Mouse (Mus musculus) megakaryocyte progenitor cell, adult 5-6 weeks (primary cell): ENCODE measurements around the gene Cd93. TPM values are rescaled to one million over a fixed set of nuclear protein-coding genes. Genes with fewer than 3 reads are reported as not detected.

ENCODE experiments used
- ATAC-seq: replicated peaks from 2 replicates; pipeline ENCODE4 v1.8.0; 2016; ENCODE audit warnings: mild to moderate bottlenecking, moderate TSS enrichment, inconsistent platforms; ENCODE audit not compliant: poor library complexity
- total RNA-seq, 2 experiments: library from RNA; stranded (forward) in 1 of 2; stranded (reverse) in 1 of 2; fragments of 157-497, 149-512 nt in 1 of 2; fragments of 200-1000 nt in 1 of 2; gene quantifications; 2 replicates each; pipeline versions ENCODE4 v1.2.3 to v1.2.4; 2015 to 2017

Gene Cd93
- total RNA-seq, 2 experiments from 2014 or later: 102 to 132 TPM

DNA sequence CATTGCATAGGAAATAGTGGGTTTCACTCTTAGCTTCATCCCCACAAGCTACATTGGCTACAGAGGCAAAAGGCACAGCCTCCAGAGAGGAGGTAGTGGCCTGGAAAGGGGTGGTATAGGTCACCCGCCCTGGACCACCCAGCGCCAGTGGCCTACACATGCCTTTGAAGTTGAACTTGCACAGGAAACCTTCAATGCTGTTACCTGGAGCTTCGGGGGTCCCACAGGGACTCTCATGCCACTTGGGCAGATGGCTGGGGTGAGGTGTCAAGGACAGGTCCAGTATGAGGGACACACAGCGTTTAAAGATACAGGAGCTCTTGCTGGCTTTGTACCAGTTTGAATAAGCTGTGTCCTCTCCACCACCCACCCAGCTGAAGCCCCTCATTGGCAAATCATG lies 653 bp downstream of the Cd93 start:
- no peak for ATAC-seq

DNA sequence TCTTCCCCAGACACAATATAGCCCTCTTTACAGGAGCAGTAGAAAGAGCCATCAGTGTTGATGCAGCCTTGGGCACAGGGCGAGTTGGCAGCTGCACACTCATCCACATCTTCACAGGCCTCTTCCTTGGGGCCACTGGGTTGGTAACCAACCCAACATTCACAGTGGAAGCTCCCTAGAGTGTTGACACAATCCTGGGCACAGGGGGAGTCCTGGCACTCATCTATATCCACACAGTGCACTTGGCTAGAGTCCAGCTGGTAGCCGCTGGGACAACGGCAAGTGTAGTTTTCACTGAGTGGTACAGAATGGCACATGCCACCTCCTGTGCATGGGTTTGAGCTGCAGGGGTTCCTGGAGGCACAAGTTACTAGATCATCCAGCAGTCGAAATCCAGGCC lies 1.2 kb downstream of the Cd93 start:
- peak; percentile 1; the same call in 1 of the 2 replicates for ATAC-seq

DNA sequence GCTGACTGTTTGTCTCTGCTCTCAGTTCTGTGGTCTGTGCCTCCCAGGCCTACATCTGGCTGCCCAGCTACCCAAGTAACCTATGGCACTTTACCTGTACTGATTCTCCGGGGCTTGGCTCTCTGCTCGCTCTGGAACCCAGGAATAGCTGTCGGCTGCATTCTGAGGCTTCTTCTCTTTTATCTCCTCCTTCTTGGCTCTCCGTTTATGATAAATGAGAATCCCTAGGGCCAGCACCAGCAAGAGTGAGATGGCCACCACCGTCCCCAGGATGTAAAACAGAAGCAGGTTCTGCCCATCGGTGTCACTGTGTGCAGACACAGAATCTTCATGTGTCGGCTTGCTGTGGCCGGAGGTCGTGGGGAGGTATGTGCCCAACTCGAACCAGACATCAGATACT lies 1.9 kb downstream of the Cd93 start:
- ATAC-seq: no peak

DNA sequence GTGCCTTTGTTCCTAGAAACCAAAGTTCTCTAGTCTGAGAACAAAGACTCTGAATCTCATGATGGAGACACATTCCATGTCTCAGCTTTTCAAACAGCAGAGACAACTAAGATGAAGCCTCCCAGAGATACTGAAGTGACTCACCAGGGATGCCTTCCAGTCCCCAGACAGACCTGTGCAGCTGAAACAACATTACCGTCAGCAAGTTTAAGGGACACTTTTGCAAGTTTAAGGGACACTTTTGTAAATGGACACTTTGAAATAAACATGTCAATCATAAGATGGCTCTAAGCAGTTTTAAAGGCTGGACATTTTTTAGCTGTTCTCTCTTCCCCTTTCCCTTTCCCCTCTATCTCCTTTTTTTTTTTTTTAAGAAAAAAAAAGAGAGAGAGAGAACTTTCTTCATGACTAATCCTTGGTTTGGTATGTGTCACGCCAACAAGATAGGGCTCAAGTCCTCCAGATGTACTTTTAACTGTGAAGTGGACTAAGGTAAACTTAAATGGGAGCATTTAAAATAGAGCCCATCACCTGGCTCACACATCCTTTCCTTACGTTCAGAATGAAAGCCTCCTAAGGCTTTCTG lies 3.6 kb downstream of the Cd93 start:
- no peak for ATAC-seq

DNA sequence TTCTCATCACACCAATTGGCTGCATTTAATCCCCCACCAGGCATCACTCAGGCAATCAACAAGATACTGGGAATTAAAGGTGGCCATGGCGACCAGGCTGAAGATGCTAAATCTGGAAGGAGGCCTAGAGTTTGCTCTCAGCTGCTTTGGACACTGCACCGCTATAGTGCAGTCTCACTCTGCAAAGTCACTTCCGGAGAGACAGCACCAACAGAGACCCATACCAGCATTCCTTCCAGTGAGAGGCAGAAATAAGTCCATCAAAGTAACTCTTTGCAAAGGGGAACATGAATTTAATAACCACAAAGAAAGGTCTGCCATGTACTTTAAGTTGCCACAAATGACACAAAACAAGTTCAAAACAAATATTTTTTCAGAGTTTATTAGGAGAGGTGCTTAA lies 7.1 kb downstream of the Cd93 start:
- peak; percentile 48 for ATAC-seq

DNA sequence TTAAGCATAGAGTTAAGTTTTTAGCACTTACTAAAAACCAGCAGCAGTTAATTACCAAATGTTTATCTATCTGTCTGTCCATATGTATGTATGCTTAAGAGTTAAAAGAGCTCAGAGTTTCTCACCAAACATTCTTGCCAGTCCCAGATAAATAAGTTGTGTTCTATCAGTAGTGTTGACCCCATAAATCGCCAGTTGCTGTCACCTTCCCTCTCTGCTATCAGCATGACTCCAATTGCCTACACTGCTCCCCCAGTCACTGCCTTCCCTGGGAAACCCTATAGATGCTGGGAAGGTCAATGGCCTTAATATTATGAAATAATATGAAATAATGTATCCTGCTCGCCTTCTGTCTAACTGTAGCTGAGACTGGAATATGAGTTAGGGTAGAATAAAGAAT lies 11.0 kb downstream of the Cd93 start:
- ATAC-seq: no peak

DNA sequence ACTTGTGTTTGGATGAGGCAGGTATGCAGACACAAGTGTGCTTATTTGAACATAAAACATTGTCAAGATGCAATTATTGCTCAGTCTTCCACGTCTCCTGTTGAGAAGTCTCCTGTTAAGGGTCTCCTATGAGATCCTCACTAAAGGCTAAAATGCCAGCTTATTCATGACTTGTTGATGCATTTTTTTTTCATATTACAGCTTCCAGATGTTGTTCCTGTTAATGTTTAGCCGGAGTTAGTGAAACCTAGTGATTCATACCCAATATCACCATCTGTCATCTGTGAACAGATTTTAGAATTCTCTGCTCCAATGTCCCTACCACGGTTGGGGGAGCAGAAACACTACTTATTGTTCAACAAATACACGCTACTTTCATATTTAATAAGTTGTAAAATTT lies 12.4 kb downstream of the Cd93 start:
- no peak for ATAC-seq

DNA sequence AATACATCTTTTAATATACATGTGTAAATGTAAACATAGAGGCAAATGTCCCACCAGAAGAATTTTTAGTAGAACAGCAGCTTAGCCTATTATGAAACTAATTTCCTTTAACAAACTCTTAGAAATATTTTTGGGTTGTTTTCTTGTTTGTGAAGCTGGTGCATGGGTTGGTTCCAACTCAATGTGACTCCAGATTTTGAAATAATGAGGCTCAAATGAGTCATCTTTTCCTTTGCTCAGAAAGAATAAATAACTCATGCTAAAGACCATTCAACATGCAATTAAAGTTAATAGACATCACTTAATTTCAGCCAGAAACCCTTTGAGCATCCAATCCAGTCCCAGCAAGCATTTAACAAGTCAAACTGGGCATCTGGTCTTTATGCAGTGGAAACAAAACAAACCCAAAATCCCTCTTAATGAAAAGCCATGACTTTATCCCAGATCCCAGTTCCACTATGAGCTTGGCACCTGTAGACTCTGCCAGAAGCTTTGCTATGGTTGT lies 14.3 kb downstream of the Cd93 start:
- no peak for ATAC-seq

DNA sequence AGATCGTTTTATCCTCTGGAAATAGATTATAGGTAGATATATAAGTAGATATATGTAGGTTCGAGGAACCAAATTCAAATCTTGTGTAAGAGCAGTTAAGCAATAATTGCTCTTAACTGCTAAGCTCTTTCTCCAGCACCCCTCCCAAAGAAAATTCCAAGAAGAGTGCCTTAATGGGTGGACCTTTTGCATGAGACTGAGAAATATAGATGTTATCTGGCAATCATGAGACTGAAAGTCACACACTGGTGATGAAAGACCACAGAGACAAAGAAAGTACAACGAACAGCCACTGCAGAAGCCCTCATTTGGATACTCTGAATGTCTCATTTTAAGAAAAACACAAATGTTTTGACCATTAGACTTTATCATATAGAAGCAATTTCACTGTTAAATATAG lies 14.8 kb downstream of the Cd93 start:
- peak; percentile 85 for ATAC-seq

DNA sequence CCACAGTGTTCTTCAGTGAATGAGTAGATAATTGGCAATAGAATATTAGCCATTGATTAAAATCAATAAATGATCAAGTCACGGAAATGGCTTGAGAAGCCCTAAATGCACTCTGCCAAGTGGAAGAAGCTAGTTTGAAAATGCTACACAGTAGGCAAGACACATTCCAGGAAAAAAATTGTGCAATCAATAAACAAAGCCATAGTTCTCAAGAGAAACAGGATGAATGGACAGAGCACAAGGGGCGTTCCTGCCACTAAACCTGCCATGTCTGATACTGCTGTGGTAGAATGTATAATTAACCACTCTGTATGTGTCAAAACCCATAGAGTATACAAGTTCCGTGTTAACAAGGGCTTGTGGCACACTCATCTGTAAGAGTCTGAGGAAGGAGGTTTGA lies 15.8 kb downstream of the Cd93 start:
- ATAC-seq: no peak

DNA sequence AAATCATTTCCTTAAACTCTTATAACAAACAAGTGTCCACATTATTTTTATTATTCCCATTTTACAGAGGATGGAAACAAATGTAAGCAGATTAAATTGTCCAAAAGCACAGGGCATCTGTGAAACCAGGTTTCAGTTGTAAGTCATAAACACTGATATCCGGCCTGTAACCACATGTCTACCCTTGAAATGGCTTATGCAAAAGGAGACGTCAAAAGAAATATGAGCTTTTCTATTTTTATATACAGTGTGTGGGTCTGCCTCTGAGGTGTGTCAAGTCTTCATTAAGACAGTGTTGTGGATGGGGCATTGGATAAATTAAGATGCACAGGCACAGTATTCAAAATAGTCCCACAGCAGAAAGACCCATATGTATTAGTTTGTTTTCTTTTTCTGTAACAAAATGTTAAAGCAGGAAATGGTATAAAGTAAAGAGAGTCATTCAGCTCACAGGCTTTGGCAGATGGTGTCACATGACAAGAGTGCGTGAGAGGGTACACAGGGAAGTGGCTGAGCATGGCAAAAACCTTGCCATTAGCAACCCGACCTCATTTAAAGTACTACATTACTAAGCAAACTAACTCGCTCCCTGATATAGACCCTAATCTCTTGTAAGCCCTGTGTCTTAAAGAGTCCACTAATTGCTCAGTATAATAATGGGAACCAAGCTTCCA lies 17.5 kb downstream of the Cd93 start:
- ATAC-seq: peak; percentile 35; the same call in 1 of the 2 replicates

DNA sequence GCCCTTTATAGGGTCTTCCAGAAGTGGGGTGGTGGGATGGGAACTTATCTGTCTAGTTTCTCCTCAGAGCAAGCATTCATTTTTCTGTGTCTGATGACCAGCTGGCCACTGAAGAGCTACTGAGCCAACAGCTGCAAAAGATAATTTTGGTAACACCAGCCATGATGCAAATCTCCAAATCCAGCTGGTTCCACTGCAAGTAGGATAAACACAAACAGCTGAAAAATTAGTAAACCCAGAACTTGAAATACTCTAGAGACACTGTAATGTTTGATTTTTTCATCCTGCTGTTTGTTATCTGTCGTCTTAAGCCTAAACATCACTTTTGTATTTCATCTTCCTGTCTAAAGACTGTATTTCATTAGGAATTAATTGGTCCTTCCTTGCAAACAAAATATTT lies 21.7 kb downstream of the Cd93 start:
- ATAC-seq: no peak

DNA sequence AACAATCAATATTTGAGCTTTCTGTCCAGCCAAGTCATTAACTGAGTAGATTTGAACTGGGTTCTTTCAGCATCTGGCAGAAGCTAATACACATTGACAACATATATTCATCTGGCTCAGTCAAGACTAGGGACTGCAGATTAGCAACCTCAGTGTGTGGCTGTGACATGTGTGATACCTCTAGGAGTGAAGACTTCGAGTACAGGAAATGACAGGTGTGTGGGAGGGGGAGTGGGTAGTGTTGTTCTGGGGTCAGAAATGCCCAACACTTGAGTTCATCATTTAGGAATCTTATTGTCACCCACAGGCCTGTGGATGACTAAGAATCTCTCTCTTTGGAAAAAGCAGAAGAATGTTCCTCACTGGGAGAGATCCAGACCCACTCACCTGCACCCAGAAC lies 22.3 kb downstream of the Cd93 start:
- no peak for ATAC-seq

DNA sequence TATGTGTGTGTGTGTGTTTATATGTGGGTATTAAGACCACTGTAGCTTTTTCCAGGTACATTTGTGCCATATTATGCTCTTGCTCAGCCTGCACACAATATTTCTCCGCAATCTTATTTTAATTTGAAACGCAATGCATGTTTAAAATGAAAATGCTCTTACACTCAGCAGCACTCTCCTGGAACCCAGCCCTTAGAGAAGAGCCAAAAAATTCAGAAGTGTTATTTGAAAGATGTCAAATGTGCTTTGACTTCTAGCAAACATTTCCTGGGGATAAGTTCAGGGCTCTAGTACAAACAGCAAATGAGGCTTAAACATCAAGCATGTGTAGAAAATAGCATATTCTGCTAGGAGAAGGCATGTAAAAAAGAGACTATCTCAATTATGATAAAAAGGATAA lies 23.6 kb downstream of the Cd93 start:
- no peak for ATAC-seq

DNA sequence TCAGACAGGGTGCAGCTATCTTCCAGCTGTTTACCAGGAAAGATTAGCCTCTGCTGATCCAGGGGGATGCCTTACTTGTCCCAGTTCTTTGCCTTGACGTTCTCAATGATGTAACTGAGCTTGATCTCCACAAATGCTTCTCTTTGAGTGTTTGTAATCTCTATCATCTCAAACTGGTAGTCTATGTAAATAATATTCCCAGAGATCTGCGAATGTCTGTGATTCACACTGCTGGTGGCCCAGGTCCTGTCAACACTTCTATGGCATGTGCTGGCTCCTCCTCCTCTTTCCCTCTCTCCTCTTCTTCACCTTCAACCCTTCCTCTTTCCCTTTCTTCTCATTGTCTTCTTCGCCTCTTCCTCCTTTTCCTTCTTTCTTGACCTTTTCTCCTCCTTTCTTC lies 24.2 kb downstream of the Cd93 start:
- ATAC-seq: no peak

DNA sequence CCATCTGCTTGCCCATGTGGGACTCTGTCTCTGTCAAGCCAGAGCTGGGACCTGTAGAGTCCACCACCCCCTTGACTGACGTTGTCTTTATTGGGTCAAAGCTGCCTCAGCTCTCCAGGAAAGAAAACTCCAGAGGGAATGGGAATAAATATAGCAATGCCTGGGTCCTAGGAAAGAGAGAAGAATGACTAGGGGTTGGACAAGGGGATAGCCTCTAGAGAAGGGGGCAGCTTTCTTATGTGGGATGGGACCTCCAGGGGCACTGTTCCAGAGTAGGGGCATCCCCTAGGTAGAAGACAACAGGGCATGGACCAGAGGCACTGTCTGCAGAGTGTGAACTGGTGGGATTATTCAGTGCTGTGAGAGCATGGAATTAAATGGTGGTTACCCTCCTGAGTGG lies 33.5 kb downstream of the Cd93 start:
- no peak for ATAC-seq

DNA sequence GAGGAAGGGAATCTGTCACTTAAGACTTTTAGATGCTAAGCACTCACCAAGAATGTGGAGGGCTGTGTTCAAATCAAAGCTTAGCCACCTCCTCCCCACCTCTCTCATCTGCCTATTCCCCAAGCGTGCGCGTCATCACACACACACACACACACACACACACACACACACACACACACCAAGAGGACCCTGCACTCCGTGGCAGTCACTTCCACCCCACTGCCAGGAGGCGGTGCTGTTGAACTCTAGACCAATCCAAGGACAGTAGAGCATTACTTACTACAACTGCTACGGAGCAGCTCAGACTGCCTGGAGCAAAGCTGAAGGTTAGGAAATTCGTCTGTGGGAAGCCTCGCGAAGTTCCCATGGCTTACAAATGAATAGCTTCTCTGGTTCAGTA lies 34.2 kb downstream of the Cd93 start:
- ATAC-seq: peak; percentile 71

DNA sequence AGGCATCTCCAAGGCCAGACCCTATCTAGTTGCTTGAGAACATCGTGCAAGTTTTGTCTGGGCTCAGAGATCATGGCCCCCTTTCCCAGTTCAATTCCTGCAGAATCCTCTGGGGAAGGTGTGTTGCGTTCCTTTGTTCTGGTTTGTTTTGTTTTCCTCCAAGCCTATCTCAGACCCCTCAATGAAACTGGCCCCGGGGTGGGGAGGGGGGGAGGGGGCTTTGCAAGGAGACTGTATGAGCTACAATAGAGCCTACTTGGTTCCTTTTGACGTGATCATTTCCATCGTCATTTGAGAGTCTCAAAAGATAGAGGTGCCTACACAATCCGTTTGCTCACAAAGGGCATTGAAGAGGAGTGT lies 34.6 kb downstream of the Cd93 start:
- no peak for ATAC-seq

DNA sequence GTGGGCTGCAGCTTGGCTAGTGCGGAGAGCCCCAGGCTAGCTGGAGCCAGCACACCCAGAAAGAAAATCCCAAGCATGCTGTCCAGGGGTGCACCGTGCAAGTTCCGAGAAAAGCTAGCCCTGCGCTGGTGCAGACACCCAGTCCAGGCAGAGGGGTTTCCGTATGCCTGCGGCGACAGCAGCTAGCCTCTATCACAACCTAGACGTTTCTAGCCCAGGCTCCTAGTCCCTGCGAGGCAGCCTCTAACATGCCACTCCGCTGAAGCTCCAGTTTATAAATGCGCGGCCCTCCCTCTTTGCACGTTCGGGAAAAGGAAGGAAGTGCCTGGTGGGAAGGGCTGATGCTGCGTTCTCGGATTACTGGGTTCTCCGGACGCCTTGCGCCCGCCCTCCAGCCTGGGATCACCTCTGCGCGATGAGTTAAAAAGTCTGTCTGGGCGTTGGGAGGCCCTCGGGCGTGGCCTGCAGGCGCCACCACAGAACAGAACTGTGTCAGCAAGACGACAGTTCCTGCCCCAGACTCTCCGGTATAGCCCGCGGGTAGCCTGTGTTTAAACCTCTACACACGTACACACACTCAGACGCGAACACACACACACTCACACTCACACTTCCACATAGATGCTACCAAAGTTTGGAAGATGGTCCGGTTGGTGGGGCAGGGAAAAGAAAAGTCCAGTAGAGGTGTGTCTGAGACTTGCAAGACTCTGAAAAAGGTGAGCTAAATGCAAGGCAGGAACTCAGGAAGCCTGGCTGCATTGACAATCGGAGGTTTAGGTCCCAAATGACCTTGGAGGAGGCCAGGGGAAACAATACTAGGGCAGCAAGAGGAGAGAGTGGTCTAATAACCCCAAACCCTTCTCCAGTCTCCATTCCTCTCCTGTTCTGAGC lies 35.2 kb downstream of the Cd93 start, which contains the start of gene Thbd:
TSS of gene Thbd (minus strand) at position 319 of the 891 bp plus-strand sequence.
- ATAC-seq: peak; percentile 59

DNA sequence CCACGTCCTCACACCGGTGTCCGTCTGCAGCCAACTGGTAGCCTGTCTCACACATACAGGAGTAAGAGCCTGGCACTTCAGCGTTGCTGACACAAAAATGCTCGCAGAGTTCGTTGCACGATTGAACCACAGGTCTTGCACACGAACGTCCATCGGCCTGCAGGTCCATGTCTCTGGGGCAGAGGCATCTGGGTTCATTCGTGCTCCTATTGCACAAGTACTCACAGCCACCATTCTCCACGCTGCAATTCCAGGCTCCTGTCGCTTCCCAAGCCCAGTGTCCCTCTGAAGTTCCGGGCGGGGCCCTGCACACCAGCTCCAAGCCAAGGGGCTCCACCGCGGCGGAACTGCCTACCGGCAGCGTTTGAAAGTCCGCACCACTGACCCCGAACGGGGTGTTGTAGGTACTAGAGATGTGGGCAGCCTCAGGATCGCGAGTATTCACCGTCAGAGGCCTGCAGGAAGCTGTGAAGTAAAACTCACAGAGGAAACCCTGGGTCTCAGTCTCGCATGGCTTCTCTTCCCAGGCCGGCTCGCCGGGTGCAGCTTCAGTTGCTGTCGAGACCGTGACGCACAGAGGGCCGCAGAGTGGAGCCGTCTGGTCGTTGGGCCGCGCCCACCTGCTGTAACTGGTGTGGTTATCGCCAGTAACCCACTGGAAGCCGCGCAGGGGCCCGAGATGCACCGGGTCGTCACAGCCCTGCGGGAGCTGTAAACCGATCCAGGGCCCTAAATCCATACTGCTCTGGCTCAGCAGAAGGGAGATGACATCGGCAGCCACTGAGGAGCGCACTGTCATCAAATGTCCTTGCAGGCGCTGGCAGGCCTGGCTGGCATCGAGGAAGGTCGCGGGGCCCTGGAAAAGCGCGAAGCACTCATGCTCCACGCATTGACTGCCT lies 36.1 kb downstream of the Cd93 start:
- ATAC-seq: peak; percentile 36
